Comparison of ENCODE assay signal across 14 mouse cellular contexts in genomic region chr11:77414141-77414839, GRCm38 (mm10). TPM values are rescaled to one million over a fixed set of nuclear protein-coding genes. Genes with fewer than 3 reads are reported as not detected.
"Had no signal": no experiment of that assay in that cellular context is flagged by ENCODE, and none has a peak within 500 bp of the region (broad histone marks: within the 10 kb centered on the region; RNA-seq: fewer than 3 reads in every experiment).

No protein-coding gene starts in this region.

- H3K9ac ChIP-seq: limb, embryonic 15.5 days; liver, embryonic 15.5 days; lung, embryonic 14.5 days; midbrain, embryonic 13.5 days had no signal

- H3K9me3 ChIP-seq: limb, embryonic 15.5 days; liver, embryonic 15.5 days; midbrain, embryonic 13.5 days had no signal

- H3K4me3 ChIP-seq: limb, embryonic 15.5 days; liver, embryonic 15.5 days; midbrain, embryonic 13.5 days had no signal

- H3K4me2 ChIP-seq: limb, embryonic 15.5 days; liver, embryonic 15.5 days; lung, embryonic 14.5 days; midbrain, embryonic 13.5 days had no signal

- ATAC-seq: midbrain, embryonic 13.5 days had no signal

- H3K27ac ChIP-seq: kidney, postnatal 0 days; limb, embryonic 15.5 days; liver, embryonic 15.5 days; macrophage; midbrain, embryonic 13.5 days had no signal

- H3K4me1 ChIP-seq: limb, embryonic 15.5 days; midbrain, embryonic 13.5 days had no signal

- H3K36me3 ChIP-seq: limb, embryonic 15.5 days; midbrain, embryonic 13.5 days had no signal

- H3K27me3 ChIP-seq: limb, embryonic 15.5 days; liver, embryonic 15.5 days; midbrain, embryonic 13.5 days had no signal

- DNase-seq: kidney, adult 9 months; kidney, postnatal 36 days; layer of hippocampus, adult 9-11 months; layer of hippocampus, postnatal 36 days; lung, postnatal 10 days; right cerebral cortex, postnatal 25 days; thymus, adult 18-20 months; thymus, postnatal 14 days had no signal

RNA-seq across cellular contexts. Expression of gene Coro6, which starts 47.9 kb away (rescaled TPM):
- polyA plus RNA-seq: macrophage; midbrain, embryonic 13.5 days had no signal
